Mouse (Mus musculus) stomach, embryonic 15.5 days (tissue): ENCODE measurements around the gene Cap2. TPM values are rescaled to one million over a fixed set of nuclear protein-coding genes. Genes with fewer than 3 reads are reported as not detected.
A peak's percentile ranks its signal among the peaks of the same experiment; 100 is the strongest.

ENCODE experiments used
- ATAC-seq: fragments of 200-750 bp; cut with Nextera tagmentation; 2 replicates; pipeline ENCODE4 v1.8.0; 2017; ENCODE audit warnings: low read depth, moderate number of reproducible peaks, moderate TSS enrichment; ENCODE audit not compliant: insufficient read depth, low FRiP score
- H3K27ac ChIP-seq: fragments of 300-500 bp; sonication (generic); 2 replicates; pipeline ENCODE4 v1.5.1; 2015; ENCODE audit warnings: mild to moderate bottlenecking, inconsistent platforms
- H3K27me3 ChIP-seq: fragments of 300-500 bp; sonication (generic); replicated peaks from 2 replicates; pipeline ENCODE4 v1.6.1; 2015; ENCODE audit warnings: inconsistent platforms
- H3K36me3 ChIP-seq: fragments of 300-500 bp; sonication (generic); 2 replicates; pipeline ENCODE4 v1.6.1; 2015; ENCODE audit warnings: inconsistent platforms
- H3K4me1 ChIP-seq: fragments of 300-500 bp; sonication (generic); 2 replicates; pipeline ENCODE4 v1.6.1; 2015; ENCODE audit warnings: inconsistent platforms
- H3K4me2 ChIP-seq: fragments of 300-500 bp; sonication (generic); 2 replicates; pipeline ENCODE4 v1.6.1; 2015; ENCODE audit warnings: mild to moderate bottlenecking, inconsistent platforms
- H3K4me3 ChIP-seq: fragments of 300-500 bp; sonication (generic); replicated peaks from 2 replicates; pipeline ENCODE4 v1.5.1; 2015; ENCODE audit warnings: inconsistent platforms
- H3K9ac ChIP-seq: fragments of 300-500 bp; sonication (generic); 2 replicates; pipeline ENCODE4 v1.6.1; 2015; ENCODE audit warnings: inconsistent platforms
- H3K9me3 ChIP-seq: fragments of 300-500 bp; sonication (generic); 2 replicates; pipeline ENCODE4 v1.6.1; 2016; ENCODE audit warnings: inconsistent platforms
- WGBS: fragments of 180-500 bp; shearing (Covaris S2); methylation state at CpG from one replicate; pipeline ENCODE4 v1.1.7; 2015; 5-methylcytosine and 5-hydroxymethylcytosine counted together
- polyA plus RNA-seq: library from polyadenylated mRNA; unstranded; fragments of >200 nt; fragmentation: Nextera tagmentation; extraction: Ambion mirVana; gene quantifications from 2 replicates; pipeline ENCODE4 v1.2.1, GENCODE M21; 2015

The Cap2 gene
- polyA plus RNA-seq, 1 experiment from 2014 or later = 9.7 TPM

GRCm38 (mm10) chr13:46651853-46652252 is 150.2 kb downstream of the Cap2 start:
- ATAC-seq = no peak
- no peaks in the 10 kb centered on the region for H3K36me3 ChIP-seq
- no peak overlapping the region for H3K4me3 ChIP-seq
- no peak overlapping the region for H3K9ac ChIP-seq
- no peaks in the 10 kb centered on the region for H3K9me3 ChIP-seq
- 81% methylated on average over 7 of the region's 7 CpGs for WGBS
- no peaks in the 10 kb centered on the region for H3K4me1 ChIP-seq
- H3K4me2 ChIP-seq = no peak overlapping the region
- no peak overlapping the region for H3K27ac ChIP-seq
- H3K27me3 ChIP-seq = no peaks in the 10 kb centered on the region

GRCm38 (mm10) chr13:46652671-46653070 is 151.0 kb downstream of the Cap2 start:
- no peak overlapping the region for H3K9ac ChIP-seq
- H3K4me2 ChIP-seq = no peak overlapping the region
- H3K4me3 ChIP-seq = no peak overlapping the region
- no peak overlapping the region for H3K27ac ChIP-seq
- 73% methylated on average over 7 of the region's 7 CpGs for WGBS
- H3K27me3 ChIP-seq = no peaks in the 10 kb centered on the region
- no peaks in the 10 kb centered on the region for H3K9me3 ChIP-seq
- no peaks in the 10 kb centered on the region for H3K36me3 ChIP-seq
- no peaks in the 10 kb centered on the region for H3K4me1 ChIP-seq
- no peak for ATAC-seq

- H3K36me3 ChIP-seq = no peaks in the 10 kb centered on the region
- no peak for ATAC-seq
- no peak overlapping the region for H3K4me3 ChIP-seq
- H3K4me1 ChIP-seq = no peaks in the 10 kb centered on the region
- H3K9ac ChIP-seq = no peak overlapping the region
- no peaks in the 10 kb centered on the region for H3K27me3 ChIP-seq
- H3K9me3 ChIP-seq = no peaks in the 10 kb centered on the region
- 53% methylated on average over 4 of the region's 4 CpGs for WGBS
- no peak overlapping the region for H3K4me2 ChIP-seq
- H3K27ac ChIP-seq = no peak overlapping the region
These were observed 152.0 kb downstream of the Cap2 start for GRCm38 (mm10) chr13:46653671-46654070.

- no peak for ATAC-seq
- Histone ChIP-seq H3K27me3 (no peaks in the 10 kb centered on the region), H3K9ac (no peak overlapping the region), H3K36me3 (no peaks in the 10 kb centered on the region), H3K4me3 (no peak overlapping the region), H3K4me1 (no peaks in the 10 kb centered on the region), H3K9me3 (no peaks in the 10 kb centered on the region), H3K4me2 (no peak overlapping the region), H3K27ac (no peak overlapping the region)
- 86% methylated on average over 5 of the region's 5 CpGs for WGBS
These were observed 152.9 kb downstream of the Cap2 start for GRCm38 (mm10) chr13:46654566-46654965.

GRCm38 (mm10) chr13:46659211-46659610 is 157.6 kb downstream of the Cap2 start:
- H3K4me1 ChIP-seq = no peaks in the 10 kb centered on the region
- H3K4me2 ChIP-seq = no peak overlapping the region
- H3K27ac ChIP-seq = no peak overlapping the region
- H3K36me3 ChIP-seq = no peaks in the 10 kb centered on the region
- H3K9ac ChIP-seq = no peak overlapping the region
- 87% methylated on average over 5 of the region's 5 CpGs for WGBS
- H3K9me3 ChIP-seq = no peaks in the 10 kb centered on the region
- no peak overlapping the region for H3K4me3 ChIP-seq
- no peak for ATAC-seq
- H3K27me3 ChIP-seq = no peaks in the 10 kb centered on the region

DNA sequence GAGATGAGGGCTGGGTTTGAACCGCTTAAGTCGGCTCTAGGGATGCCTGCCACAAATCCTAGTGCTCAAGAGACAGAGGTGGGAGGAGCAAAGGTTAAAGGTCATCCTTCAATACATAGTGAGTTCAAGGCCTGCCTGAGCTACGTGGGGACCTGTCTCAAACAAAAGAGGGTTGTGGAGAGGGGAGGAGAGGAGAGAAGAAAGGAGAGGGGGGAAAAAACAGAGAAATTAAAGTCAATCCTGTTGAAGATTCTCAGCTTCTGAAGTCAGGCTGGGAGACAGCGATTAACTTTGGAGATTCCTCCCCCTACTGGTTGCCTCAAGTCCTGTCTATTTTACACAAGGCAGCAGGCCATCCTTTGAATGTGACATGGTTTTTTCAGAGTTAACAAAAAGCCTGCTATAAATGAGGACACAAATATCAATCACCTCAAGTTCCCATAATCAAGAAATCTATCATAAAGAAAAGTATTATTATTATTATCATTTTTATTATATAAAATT is 161.9 kb downstream of the Cap2 start:
- no peaks in the 10 kb centered on the region for H3K4me1 ChIP-seq
- no peak overlapping the region for H3K4me2 ChIP-seq
- H3K4me3 ChIP-seq = no peak overlapping the region
- H3K36me3 ChIP-seq = no peaks in the 10 kb centered on the region
- ATAC-seq = no peak
- H3K9me3 ChIP-seq = no peaks in the 10 kb centered on the region
- WGBS = 36% methylated on average over 4 of the region's 4 CpGs
- 0 out of 2 replicates have a peak, but pooled peaks cover 3% of the 10 kb centered on the region for H3K27me3 ChIP-seq
- H3K27ac ChIP-seq = no peak overlapping the region
- H3K9ac ChIP-seq = no peak overlapping the region

DNA sequence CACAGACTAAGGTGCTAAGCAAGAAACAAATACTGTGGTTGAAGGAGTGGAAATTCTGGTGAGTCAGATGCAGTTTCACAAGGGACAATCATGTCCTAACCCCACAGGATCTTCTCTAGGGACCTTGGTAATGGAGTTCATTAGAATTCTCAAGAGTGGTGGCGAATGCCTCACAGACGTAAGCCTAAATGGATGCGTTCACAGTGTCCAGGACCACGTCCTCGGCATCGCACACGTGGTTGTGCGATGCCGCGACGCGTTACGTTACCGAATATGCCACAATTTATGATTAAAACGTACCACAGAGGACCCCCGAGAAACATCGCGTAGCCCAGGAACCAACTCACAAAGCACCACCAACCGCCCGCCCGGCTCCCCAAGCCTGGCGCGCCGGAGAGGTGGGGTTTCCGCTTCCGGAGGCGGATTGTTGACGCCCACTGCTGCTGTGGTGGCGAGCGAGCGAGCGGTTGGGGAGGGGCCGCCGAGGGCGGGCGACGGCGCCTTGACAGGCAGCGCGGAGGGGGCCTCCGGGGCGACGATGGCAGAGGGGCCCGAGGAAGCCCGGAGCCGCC is 167.5 kb downstream of the Cap2 start, which contains the start of gene Fam8a1:
TSS of gene Fam8a1 (plus strand) at position 475 of the 572 bp plus-strand sequence.
- Histone ChIP-seq H3K27ac (peak within 1 kb of the TSS; percentile 72; the same call in 1 of the 2 replicates), H3K27me3 (0 out of 2 replicates have a peak, but pooled peaks cover 3% of the 10 kb centered on the region), H3K9ac (peak within 1 kb of the TSS; percentile 77), H3K4me3 (peak within 1 kb of the TSS; percentile 93), H3K4me1 (peaks cover 8% of the 10 kb centered on the region; the same call in 1 of the 2 replicates), H3K4me2 (peak within 1 kb of the TSS; percentile 86), H3K9me3 (no peaks in the 10 kb centered on the region), H3K36me3 (peaks cover 13% of the 10 kb centered on the region)
- peak; percentile 96 for ATAC-seq
- WGBS = 1% methylated on average over 46 of the region's 46 CpGs

DNA sequence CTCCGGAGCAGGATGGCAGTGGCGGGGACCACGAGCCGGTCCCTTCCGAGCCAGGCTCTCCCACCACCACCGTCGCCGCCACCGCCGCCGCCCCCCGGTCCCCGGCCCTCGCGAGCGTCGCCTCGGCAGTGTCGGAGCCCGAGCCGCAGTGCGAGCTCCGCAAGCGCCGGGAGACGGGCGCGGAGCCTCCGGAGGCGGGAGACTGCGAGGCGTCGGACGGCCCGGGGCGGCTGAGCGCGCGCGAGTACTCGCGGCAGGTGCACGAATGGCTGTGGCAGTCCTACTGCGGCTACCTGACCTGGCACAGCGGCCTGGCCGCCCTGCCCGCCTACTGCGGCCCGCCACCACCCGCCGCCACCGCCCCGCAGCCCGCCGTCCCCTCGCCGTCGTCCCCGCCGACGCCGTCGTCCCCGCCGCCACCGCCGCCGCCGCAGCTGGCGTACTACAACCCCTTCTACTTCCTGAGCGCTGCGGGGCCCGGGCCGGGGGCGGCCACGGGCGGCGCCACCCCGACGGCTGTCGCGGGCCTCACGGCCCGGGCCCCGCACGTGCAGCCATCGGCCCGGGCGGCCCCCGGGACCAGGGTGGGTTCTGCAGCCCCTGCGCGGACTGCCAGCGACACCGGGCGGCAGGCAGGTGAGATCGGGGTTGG is 168.1 kb downstream of the Cap2 start:
- WGBS = under 1% methylated on average over 63 of the region's 96 CpGs
- peak overlapping the region; percentile 86 for H3K4me2 ChIP-seq

GRCm38 (mm10) chr13:46670514-46670913 is 168.9 kb downstream of the Cap2 start:
- Histone ChIP-seq H3K27me3 (no peaks in the 10 kb centered on the region), H3K36me3 (peaks cover 14% of the 10 kb centered on the region), H3K9me3 (no peaks in the 10 kb centered on the region), H3K9ac (0 out of 2 replicates have a peak overlapping the region, but pooled peaks have one; percentile 77), H3K4me2 (peak overlapping the region; percentile 86), H3K27ac (no peak overlapping the region), H3K4me1 (peaks cover 8% of the 10 kb centered on the region; the same call in 1 of the 2 replicates), H3K4me3 (peak overlapping the region; percentile 93)
- WGBS = 58% methylated on average over 9 of the region's 9 CpGs
- no peak for ATAC-seq

More for the DNA sequence above, 168.1 kb downstream of the Cap2 start:
- peaks cover 13% of the 10 kb centered on the region for H3K36me3 ChIP-seq
- ATAC-seq = peak; percentile 71
- 0 out of 2 replicates have a peak, but pooled peaks cover 3% of the 10 kb centered on the region for H3K27me3 ChIP-seq
- H3K9ac ChIP-seq = peak overlapping the region; percentile 77
- H3K27ac ChIP-seq = peak overlapping the region; percentile 72; the same call in 1 of the 2 replicates
- peaks cover 8% of the 10 kb centered on the region; the same call in 1 of the 2 replicates for H3K4me1 ChIP-seq
- H3K4me3 ChIP-seq = peak overlapping the region; percentile 93
- H3K9me3 ChIP-seq = no peaks in the 10 kb centered on the region

DNA sequence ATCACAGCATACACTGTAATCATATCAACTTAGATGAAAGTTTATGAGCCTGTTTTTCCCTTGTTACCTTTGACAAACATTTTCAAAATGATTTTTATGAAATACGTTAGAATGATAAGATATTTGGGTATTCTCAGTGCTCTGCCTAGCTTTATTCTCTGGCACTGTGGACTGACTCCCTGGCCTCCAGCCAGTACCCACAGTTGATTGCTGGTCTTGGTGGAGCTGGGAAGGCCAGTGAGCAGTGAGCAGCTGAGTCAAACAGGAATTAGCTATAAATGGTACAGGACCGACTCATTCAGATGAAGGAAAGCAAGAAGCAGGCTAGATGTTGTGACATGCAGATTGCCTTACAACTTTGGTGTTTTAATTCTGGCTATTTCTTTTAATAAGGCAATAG is 173.0 kb downstream of the Cap2 start:
- Histone ChIP-seq H3K9me3 (no peaks in the 10 kb centered on the region), H3K36me3 (peaks cover 15% of the 10 kb centered on the region), H3K4me2 (no peak overlapping the region), H3K4me3 (no peak overlapping the region), H3K27me3 (no peaks in the 10 kb centered on the region), H3K4me1 (peaks cover 8% of the 10 kb centered on the region; the same call in 1 of the 2 replicates), H3K9ac (no peak overlapping the region), H3K27ac (no peak overlapping the region)
- 80% methylated on average over 2 of the region's 2 CpGs for WGBS
- ATAC-seq = no peak

- Histone ChIP-seq H3K27me3 (no peaks in the 10 kb centered on the region), H3K27ac (no peak overlapping the region), H3K9me3 (no peaks in the 10 kb centered on the region), H3K4me3 (no peak overlapping the region), H3K4me1 (no peaks in the 10 kb centered on the region), H3K4me2 (no peak overlapping the region), H3K9ac (no peak overlapping the region), H3K36me3 (peaks cover 16% of the 10 kb centered on the region)
- no peak for ATAC-seq
- 79% methylated on average over 4 of the region's 4 CpGs for WGBS
These were observed 176.1 kb downstream of the Cap2 start for GRCm38 (mm10) chr13:46677721-46678120.

DNA sequence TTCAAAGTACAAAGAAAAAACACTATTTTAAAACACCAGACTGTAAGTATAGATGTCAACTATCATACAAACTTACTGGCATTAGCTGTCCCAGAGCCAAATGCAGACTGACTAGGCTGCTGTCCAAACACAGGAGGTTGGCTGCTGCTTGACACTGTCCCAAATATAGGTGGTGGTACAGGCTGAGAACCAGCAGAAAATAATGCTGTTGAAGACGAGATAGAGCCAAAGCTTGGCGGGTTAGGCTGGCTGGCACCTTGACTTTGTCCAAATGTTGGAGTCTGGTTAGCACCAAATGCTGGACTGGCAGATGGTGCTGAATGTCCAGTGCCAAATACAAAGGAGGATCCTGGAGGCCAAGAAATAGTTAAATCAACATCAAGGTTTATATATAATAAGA is 181.3 kb downstream of the Cap2 start:
- no peak overlapping the region for H3K4me3 ChIP-seq
- no peak for ATAC-seq
- peaks cover 28% of the 10 kb centered on the region for H3K36me3 ChIP-seq
- H3K27ac ChIP-seq = no peak overlapping the region
- no peaks in the 10 kb centered on the region for H3K9me3 ChIP-seq
- H3K27me3 ChIP-seq = no peaks in the 10 kb centered on the region
- 88% methylated on average over 2 of the region's 2 CpGs for WGBS
- no peaks in the 10 kb centered on the region for H3K4me1 ChIP-seq
- H3K9ac ChIP-seq = no peak overlapping the region
- H3K4me2 ChIP-seq = no peak overlapping the region
